Mouse (Mus musculus) erythroid progenitor cell, adult 5-6 weeks (primary cell): ENCODE measurements around the gene Rmnd5b. TPM values are rescaled to one million over a fixed set of nuclear protein-coding genes. Genes with fewer than 3 reads are reported as not detected.
"Not testable (repeated sequence)": the region's sequence is repeated elsewhere in the genome, so short reads cannot be mapped to it uniquely, and the experiment has no call there.

ENCODE experiments used
- ATAC-seq: replicated peaks from 2 replicates; pipeline ENCODE4 v1.8.0; 2016; ENCODE audit warnings: moderate number of reproducible peaks, mild to moderate bottlenecking, moderate TSS enrichment, inconsistent platforms; ENCODE audit not compliant: poor library complexity, low FRiP score, severe bottlenecking
- total RNA-seq, 2 experiments: library from RNA; stranded (forward) in 1 of 2; stranded (reverse) in 1 of 2; fragments of 150-400 nt in 1 of 2; fragments of 186-747, 209-891 nt in 1 of 2; gene quantifications; 2 replicates each; pipeline versions ENCODE4 v1.2.3 to v1.2.4; 2015 to 2017; ENCODE audit warnings: low replicate concordance in 2 of 2

Gene Rmnd5b
- total RNA-seq, 2 experiments from 2014 or later: 2.1 to 10.5 TPM

DNA sequence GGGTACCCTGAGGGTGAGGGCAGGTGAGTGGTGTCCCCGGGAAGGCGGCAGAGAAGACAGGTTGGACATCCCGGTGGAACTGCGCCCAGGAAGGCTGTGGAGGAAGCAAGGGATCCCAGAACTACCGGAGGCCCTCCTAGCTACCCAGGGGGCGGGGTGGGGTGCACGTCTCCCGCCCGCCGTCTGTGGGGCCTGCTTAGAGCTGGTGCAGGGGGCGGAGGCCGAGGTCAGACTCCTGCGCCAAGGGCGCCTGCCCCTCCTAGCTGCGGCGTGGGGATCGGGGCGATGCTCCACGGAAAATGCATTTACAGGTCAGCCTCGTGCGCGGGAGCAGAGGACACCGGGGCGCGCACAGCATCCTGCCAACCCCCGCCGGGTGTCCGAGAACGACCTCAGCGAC lies 14.6 kb upstream of the Rmnd5b start:
- no peak for ATAC-seq

DNA sequence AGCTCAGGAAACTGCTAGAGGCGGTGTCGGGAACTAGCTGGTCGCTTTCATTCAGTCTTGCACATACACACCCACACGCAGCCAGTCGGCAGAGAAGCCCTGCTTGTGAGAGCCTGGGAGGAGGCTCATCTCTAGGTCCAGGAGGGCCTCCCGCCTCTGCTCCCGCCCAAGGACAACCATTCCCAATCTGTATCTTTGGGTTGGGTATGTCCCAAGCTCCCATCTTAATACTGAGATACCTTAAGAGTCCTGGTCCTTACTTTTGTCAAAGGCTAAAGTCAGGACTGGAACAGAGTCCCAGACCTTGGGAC lies 14.1 kb upstream of the Rmnd5b start:
- ATAC-seq: no peak

DNA sequence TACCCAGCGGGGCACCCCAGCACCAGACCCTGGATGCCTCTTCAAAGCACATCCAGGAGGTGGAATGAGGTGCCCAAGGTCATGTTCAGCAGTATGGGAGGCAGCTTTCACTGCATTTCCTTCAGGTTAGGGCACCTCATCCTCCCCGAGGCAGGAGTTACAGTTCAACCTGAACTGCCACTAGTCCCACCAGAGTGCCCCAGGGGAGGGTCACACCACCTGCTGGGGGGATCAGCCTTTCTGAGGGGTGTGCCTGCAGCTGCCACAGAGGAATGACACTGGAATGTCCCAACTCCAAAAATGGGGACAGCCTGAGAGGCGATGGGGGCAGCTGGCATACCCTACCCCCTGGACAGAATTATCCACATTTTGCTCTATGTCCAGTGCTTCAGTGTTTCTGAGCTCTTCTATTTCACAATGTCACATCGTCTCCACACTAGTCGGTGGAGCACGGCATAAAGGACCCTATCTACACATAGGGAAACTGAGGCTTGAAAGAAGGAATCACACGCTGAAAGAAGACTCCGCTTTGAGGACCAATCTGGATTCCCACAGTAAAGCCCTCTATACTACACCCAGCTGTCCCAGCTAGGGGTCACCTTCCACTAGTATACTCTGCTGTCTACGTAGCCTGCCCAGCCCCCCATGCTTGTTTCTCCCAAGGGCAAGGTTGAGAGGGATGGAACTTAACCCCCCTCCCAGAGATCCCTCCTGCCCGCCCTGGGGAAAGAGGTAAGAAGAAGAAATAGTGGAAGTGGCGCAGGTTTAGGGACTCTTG lies 13.6 kb upstream of the Rmnd5b start:
- no peak for ATAC-seq

DNA sequence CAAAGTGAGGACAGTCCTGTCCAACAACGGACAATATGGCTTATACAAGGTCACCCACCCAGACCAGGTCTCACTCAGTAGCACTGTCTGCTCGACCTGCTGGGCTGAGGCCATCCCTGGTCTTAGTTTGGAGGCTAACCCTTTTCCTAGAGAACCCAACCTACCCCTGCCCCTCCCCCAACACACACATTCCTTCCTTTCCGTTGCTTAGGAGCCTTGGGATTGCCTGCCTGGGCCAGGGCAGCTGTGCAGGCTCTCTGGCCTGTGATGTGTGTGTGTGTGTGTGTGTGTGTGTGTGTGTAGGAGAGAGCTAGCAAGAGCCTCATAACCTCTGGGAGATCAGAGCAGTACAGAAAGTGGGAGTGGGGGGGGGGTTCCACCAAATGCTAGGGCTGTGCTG lies 12.9 kb upstream of the Rmnd5b start:
- no peak for ATAC-seq

DNA sequence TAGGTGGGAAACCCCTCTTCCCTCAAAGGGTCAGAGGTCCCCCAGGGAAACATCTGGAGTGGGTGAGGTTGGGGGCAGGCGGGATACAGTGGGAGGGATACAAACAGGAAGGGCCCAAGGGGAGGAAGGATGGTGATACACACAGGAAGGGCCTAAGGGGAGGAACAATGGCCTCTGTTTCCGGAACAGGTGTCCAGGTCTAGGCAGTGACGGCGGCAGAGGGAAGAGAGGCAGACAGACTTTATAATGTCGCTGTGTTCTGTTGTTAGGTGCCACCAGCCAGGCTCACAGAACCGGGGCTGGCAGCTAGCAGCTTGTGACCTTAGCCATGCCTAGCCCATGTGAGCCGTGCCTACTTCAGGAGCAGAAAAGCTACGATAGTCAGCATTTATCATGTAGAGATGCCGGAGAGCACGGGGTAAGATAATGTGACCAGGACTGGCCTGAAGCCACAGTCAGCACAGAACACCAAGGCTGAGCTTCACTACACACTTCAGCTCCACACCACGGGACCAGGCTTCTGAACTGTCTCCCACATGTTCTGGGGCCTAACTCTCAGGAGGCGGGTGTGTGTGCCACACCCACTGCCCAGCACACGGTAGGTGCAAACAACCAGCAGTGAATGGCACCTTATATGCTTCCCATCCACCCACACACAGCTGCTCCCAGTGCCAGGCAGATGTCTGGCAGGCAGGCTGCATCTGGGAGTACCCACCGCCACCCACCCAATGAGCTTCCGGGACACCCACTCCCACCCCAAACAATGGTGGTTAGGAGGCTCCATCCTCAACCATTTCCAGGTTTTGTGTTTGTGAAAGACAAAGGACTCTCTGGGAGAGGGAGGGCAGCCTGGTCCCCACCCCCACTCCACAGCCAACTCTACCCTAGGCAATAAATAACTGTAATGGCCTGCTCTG lies 11.3 kb upstream of the Rmnd5b start:
- ATAC-seq: no peak

DNA sequence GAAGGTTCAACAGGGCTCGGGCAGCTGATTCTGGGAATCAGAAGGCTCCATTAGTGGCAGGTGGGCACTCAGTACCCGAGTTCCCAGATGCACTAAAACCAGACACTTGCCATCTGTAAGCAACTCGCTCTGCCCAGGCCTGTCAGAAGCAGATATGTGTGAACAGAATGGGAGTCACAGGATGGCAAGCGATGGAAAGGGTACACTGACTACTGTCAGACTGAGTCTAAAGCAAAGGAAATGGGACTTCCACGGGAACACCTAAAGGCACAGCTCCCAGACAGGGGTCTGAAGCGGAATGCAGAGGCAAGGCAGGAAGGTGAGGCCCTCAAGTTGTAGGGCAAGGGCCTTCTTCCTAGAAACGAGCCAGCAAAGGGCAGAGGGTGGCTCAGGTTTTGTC lies 10.5 kb upstream of the Rmnd5b start:
- ATAC-seq: no peak

DNA sequence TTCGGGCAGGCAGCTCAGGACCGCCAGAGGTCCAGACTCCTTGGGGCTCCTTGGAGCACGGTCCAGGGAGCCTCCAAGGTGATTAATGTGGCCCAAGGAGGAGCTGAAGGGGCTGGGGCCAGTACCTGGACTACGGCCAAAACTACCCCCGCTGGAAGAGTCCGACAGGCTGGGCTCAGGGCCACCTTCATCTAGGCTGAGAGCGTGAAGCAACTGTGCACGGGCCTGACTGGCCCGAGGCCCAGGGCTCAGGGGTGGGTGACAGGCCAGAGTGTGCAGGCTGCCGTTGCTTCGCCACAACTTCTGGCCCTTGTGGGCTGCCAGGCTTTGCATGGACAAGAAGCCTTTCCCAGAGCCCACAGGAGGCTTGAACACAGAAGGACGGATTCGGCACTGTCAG lies 9.6 kb upstream of the Rmnd5b start:
- no peak for ATAC-seq

DNA sequence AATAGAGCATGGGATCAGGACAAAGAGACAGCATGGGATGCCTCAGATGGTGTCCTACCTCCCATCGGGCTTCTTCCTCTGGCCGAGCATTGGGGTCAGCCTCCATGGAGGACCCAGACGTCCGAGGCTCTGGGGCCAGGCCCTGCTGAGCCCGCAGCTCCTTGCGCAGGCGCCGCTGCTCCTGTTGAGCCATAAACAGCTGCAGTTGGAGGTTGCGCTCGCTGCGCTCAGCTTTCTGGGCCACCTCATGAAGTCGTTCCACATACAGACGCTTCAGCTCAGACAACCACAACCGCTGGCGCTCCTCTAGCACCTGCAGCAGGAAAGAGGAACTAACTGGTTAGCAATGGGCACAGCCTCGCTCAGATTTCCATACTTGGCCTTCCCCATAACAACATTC lies 8.5 kb upstream of the Rmnd5b start:
- ATAC-seq: no peak

DNA sequence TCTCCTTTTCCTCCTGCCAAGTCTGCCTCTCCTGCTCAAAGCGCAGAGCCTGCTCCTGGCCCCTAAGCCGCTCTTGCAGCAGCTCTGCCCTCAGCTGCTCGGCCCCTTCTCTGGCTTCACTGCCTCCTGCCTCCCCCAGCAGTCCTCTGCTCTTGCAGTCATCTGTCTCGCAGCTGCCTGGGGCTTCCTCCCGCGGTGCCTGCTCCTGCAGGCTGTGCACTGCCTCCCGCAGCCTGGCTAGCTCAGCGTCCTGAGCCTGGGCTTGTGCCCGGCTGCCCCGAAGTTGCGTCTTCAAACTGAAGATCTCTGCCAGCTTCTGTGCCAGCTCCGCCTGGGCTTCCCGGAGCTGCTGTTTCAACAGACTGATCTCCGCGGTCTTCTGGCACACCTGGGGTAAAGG lies 8.1 kb upstream of the Rmnd5b start:
- no peak for ATAC-seq

DNA sequence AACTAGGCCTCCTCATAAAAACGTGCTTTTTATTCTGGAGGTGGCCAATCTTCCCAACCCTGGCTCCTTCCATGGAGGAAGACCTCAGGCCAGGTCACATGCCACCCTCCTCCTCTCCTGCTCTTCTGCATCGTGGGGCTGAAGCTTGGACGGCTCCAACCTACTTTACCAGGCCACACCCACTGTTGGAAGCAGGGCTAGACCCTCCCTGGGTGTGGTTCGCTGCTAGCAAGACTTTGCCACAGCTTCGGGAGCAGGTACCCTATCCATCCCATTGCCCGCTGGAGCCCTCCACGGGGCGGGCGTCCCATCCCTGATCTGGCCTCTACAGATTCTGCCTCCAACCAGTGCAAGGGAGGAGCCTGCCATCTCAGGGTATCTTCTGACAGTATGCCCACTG lies 7.5 kb upstream of the Rmnd5b start:
- no peak for ATAC-seq

DNA sequence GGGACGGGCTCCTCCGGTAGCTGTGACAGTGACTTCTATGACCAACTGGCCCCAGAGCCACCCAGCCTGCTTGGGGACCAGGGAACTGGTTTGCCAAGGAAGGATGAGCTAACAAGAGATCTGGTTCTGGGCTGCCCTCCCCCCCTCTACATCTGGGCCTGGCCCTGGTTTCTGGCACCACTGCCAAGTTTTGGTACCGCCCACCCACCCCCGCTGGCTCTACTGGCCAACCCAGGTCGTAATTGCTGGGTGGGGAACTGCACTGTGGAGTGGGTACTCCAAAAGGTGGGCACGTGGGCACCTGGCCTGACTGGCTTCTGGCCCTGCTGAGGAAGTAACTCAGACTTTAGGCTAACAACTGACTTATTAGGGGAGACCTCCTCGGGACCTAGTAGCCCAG lies 5.1 kb upstream of the Rmnd5b start:
- ATAC-seq: no peak

DNA sequence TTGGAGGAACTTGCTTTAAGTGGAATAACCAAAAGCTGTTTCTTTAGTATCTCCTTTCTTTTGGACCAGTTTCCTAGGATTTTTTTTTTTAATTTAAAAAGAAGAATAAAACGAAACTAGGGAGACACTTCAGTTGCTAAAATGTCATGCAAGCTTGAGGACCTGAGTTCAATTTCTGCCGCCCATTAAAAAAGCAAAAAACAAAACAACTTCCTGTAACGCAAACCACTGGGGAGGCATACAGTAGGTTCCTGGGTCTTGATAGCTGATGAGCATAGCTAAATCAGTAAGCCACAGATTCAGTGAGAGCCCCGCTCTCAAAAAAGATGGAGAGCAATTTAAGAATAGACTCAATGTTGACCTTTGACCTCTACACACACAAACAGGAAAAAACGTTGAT lies 2.8 kb upstream of the Rmnd5b start:
- ATAC-seq: no peak

DNA sequence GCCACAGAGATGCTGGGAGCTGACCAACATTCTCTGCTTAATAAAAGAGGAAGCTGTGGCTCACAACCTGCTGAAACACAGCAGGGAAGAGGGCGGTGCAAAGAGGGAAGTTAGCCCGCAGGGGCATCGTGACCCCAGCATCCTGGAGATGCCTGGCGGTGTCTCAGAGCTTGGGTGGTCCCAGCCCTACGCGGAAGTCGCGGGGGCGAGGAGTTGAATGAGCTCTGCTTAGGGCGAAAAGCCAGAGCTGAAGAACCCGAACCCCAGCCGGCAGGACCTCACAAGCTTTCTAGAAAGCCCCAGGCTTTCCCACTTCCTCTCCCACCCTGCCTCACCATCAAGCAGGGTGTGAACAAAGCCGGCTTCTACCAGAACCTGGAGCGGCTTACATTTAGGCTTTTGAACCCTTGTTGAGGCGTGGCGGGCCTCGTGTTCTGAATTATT lies 2.3 kb upstream of the Rmnd5b start:
- no peak for ATAC-seq

DNA sequence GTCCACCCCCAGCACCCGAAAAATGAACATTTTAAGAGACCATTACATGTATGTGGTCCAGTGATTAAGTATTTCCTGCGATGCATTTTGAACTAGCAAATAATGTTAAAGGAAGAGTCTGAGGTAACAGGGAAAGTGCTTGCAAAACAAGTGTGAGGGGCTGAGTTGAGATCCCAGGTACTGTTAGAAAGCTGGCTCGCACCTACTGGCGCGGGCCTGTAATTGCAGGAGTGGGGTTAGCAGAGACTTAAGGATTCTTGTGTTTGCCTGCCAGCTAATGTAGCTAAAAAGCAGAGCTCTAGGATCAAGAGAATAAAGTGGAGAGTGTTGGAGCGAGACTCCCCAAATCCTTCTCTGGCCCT lies 608 bp upstream of the Rmnd5b start:
- peak; percentile 81 for ATAC-seq

DNA sequence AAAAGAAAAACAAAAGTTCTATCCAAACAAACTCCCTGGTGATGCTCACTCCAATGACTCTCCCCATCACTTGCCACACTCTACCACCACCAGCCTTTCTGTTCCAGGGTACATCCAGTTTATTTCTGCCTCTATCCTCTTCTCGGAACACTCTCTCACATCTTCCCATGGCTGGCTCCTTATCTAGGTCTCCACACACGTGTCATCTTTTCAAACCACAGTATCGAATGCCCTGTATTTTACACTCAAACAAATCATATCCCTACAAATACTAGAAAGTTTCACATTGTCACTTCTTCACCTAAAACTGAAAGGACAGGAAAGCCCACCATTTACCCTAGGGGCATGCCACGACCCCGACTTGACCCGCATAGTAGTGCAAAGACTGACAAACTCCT lies 570 bp downstream of the Rmnd5b start:
- no peak for ATAC-seq

DNA sequence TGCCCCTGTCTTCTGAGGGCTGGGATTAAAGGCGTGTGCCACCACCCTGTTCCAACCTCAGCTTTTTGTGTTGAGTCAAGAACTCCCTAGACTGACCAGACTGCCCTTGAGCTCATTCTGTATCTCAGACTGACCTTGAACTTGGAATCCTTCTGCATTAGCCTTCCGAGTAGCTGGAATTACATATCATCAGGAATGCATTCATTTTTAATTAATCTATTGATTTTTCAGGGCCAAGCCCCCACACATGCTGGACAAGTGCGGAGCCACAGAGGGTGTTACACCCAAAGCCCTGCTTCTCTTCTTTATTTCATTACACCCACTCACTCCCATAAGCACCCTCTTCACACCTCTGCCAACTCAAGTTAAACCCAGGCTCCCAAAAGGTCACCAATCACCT lies 2.0 kb downstream of the Rmnd5b start:
- no peak for ATAC-seq

DNA sequence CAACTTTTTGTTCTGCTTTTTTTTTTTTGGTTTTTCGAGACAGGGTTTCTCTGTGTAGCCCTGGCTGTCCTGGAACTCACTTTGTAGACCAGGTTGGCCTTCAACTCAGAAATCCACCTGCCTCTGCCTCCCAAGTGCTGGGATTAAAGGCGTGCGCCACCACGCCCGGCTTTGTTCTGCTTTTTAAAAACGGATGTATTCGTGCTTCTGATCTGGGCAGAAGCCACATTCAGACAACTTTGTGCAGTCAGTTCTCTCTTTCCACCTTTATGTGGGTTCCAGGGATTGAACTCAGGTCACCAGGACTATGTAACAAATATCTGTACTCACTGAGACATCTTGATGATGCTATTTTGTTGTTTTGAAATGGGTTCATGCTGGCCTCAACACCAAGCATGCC lies 2.5 kb downstream of the Rmnd5b start:
- ATAC-seq: not testable (repeated sequence)

DNA sequence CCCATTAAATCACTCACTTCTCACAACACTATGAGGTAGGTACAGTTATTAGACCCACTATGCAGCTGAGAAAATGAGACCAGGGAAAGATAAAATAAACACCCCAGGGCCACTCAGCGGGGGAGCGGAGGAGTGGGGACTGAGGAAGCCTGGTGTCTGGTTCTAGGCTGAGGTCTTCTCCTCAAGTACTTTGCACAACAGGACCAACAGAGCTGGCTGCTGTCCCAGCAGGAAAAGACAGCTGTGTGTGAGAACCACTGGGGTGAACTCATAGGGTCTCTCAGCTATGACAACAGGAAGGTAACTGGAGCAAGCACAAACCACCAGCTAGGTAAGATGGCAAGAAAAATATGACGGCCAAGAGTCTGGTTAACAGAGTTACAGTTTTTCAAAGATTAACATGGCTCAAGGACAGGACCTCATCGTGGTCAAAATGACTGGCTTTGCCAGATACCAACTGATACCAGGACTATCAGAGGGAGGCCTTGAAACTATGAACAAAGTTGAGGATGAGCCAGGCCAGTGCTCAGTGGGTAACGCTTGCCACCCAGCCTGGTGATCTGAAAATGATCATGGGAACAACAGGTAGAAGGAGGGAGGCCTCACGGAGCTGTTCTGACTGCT lies 3.5 kb downstream of the Rmnd5b start:
- no peak for ATAC-seq

DNA sequence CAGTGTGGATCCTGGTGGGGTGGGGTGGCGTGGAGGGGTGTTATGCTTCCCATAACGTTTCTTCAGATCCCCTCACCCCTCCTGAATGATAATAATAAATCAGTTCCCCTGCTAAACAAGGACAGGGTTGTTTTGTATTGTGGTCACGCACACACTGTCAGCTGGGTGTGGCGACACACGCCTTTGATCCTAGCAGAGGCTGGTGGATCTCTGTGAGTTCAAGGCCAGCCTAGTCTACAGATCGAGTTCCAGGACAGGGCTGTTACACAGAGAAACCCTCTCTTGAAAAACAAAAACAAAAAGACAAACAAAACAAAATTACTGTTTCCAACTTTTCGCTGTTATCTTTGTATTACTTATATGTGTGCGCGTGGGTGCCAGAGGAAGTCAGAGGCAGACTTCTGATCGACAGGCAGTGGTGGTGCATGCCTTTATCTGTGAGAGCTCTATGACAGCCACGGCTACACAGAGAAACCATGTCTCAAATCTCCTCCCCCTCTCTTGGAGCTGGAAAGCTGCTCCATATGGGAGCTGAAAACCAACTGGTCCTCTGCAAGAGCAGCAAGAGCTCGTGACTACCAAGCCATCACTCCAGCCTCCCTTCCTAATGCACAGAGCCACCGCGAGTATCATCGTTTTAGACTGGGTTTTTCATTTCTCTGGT lies 5.9 kb downstream of the Rmnd5b start:
- no peak for ATAC-seq

DNA sequence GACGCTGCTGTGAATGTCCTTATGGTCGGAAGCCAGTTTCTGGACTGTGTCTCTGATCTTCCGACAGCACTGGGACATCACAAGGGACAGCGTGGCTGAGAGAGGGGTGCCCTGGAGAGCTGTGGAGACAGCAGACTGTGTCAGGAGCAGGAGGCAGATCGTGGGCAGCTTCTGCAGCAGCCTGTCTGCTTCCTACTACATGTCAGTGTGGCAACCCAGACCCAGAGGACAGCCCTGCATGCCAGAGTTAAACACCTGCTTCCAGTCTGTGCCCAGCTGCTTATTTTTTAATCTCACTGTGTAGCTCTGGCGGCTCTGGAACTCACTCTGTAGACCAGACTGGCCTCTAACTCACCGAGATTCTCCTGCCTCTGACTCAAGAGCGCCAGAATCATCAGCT lies 7.8 kb downstream of the Rmnd5b start:
- no peak for ATAC-seq

DNA sequence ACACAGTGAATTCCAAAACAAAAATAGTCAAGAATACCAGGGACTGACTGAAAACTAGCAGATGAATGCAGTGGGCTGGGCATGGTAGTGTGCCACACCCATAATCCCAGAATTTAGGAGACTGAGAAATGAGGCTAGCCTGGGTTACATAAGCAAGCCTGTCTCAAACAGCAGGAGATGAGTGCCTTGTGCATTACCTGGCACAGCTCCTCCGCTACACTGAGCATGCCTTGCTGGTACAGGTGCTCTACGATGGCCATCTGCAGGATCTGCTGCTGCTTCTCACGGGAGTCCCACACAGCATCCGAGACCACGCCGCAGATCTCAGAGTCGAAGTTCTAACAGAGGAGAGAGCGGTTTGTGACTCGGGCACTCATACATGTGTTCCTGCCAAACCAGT lies 8.3 kb downstream of the Rmnd5b start:
- no peak for ATAC-seq
